Mouse (Mus musculus) regulatory T cell (primary cell): ENCODE data around the gene Prdx2.

ENCODE experiments used
- in situ Hi-C: fragments of 300-600 bp; cut with MboI, MseI; formaldehyde crosslinking; loops from one replicate; pipeline ENCODE4 v1.15.1; 2025; ENCODE audit warnings: high pct_unique_total_duplicates

The Prdx2 gene

DNA sequence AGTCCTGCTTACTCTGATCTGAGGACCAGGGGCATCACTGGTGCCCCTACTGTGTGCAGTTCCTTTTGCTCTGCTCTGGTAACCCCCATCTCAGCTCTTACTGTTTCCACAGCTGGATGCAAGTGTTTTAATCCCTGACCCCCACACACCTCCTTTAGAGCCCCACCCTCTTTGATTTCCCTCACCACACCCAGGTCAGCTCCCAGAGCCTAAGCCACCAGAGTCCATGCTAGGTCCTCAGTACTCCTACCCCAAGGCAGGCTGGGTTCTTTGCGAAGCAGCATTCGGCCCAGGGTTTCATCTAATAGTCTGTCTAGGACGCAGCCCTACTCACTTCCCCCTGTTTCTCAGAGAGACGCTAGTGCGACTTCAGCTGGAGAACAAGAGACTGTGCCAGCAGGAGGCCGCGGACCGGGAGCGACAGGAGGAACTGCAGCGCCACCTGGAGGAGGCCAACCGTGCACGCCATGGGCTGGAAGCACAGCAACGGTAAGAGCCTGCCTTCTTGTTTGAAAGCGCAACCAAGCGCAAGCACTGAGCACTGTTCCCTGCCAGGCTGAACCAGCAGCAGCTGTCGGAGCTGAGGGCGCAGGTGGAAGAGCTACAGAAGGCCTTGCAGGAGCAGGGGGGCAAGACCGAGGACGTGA lies 28.4 kb downstream of the Prdx2 start:
- in situ Hi-C loops = no loop called here

DNA sequence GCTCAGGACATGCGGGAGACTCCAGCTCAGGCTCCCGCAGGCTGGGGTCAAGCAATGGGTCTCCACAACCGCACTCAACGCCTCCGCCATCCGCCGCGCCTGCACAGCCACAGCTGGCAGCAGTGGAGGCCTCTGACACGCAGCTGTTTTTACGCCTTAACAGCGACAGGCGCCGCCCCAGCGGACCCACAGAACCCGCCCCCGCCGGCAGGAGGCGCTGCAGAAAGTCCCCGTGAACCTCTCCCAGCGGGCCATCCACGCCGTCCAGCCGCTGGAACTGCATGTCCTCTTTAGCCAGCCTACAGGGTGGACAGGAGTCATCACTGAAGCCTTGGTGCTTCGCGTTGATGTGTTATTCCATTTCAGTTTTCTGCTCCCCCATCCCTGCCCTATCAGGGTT lies 38.3 kb downstream of the Prdx2 start:
- in situ Hi-C loops = no loop called here

- in situ Hi-C loops = no loop called here
These were observed 41.9 kb downstream of the Prdx2 start for GRCm38 (mm10) chr8:85011242-85011641.

- in situ Hi-C loops = no loop called here
These were observed 43.9 kb downstream of the Prdx2 start for GRCm38 (mm10) chr8:85013230-85013840.

- in situ Hi-C loops = no loop called here
These were observed 45.0 kb downstream of the Prdx2 start, which contains the start of gene Best2 for GRCm38 (mm10) chr8:85014431-85014830. Best2 (minus strand) TSS chr8:85014531.

- in situ Hi-C loops = no loop called here
These were observed 47.3 kb downstream of the Prdx2 start for GRCm38 (mm10) chr8:85016724-85017123.

DNA sequence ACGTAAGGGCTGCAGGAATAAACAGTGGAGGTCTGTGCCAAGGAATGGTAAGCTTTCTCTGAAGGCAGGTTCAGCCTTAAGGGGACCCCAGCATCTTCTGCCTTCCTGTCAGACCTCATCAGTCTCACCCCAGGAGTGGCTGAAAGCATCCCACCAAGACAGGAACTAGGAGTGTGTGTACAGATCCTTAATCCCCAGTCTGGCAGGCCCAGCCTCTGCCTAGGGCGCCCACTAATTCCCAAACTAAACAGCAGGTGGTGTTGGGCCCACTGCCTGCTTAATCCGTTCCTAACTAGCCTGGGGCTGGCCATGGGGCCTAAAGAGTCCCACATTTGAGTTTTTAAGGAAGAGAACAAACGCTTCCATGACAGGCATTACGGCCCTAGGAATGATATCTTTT lies 47.8 kb downstream of the Prdx2 start:
- in situ Hi-C loops = no loop called here

DNA sequence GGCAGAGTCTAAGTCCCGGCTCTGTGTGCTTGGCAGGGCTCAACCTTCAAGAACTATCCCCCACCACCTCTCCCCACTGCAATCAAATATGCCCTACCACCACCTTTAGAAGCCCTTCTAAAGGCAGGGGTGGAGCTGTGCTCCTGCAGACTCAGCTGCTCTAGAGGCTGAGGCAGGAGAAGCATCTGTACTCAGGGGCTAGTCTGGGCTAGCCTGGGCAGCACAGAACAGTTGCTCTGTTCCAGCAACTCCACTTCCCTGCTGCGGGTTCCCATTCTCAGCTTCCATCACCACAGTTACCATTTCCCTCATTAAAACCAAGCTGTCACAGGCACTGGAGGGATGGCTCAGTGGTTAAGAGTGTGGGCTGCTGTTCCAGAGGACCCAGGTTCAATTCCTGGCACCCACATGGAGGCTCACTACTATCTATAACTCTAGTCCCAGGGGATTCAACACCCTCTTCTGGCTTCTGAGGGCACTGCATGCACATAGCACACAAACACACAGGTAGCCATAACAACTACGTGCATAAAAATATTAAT lies 52.2 kb downstream of the Prdx2 start:
- in situ Hi-C loops = no loop called here

GRCm38 (mm10) chr8:85023846-85024245 lies 54.5 kb downstream of the Prdx2 start:
- in situ Hi-C loops = no loop called here
